Mouse (Mus musculus) kidney, adult 2 months (tissue): Measurements from ENCODE around the gene Eif4g3.

Source experiments
- CTCF ChIP-seq: fragments of 200-500 bp; conservative IDR thresholded peaks from 2 replicates; pipeline ENCODE4 v1.5.1; 2011; ENCODE audit warnings: low read depth, mild to moderate bottlenecking, control low read depth, low read length, moderate library complexity, mixed read lengths; ENCODE audit not compliant: insufficient read depth, insufficient read length
- POLR2A ChIP-seq: fragments of 200-500 bp; IDR thresholded peaks from one replicate; pipeline ENCODE4 v1.6.1; 2011; ENCODE audit warnings: low read depth, low read length, control low read depth

DNA sequence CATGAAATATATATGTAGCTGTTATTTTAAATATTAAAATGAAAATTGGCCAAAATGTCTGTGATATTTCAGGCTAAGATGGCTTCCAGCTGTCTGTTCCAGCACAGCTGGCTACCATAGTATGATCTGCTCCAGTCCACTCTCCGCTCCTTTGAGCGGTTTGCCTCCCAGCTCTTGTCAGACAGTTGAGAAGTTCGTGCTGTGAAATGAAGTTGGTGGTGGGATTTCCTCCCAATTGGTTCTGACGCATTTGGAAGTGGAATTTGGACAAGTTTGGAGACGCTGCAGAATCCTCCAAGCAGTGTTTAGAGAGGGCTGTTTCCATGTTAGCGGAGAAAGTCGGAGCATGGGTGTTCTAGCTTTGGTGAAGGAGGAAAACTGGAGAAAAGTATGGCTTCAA lies 148.5 kb downstream of the Eif4g3 start:
- TF ChIP-seq POLR2A = no peak
- no peak for TF ChIP-seq CTCF
